Mouse (Mus musculus) olfactory bulb, adult 2 months (tissue): ENCODE measurements around the gene Rrp15.

Experiments used
- CTCF ChIP-seq: fragments of 200-500 bp; IDR thresholded peaks from 2 replicates; pipeline ENCODE4 v1.5.1; 2012; ENCODE audit warnings: low read depth, mild to moderate bottlenecking, low read length, moderate library complexity; ENCODE audit not compliant: insufficient read depth
- POLR2A ChIP-seq: fragments of 200-500 bp; IDR thresholded peaks from 2 replicates; pipeline ENCODE4 v1.6.1; 2012; ENCODE audit warnings: mild to moderate bottlenecking, low read depth, low read length, moderate library complexity; ENCODE audit not compliant: insufficient read depth

GRCm38 (mm10) chr1:186735537-186735936 is 13.6 kb downstream of the Rrp15 start:
- TF ChIP-seq CTCF (no peak), POLR2A (no peak)
